Mouse (Mus musculus) neural tube, embryonic 11.5 days (tissue): Measurements from ENCODE around the gene Ttc9b. TPM values are rescaled to one million over a fixed set of nuclear protein-coding genes. Genes with fewer than 3 reads are reported as not detected.
"Not testable (repeated sequence)": the region's sequence is repeated elsewhere in the genome, so short reads cannot be mapped to it uniquely, and the experiment has no call there.

ENCODE experiments used
- ATAC-seq: fragments of 200-750 bp; cut with Nextera tagmentation; 2 replicates; pipeline ENCODE4 v1.8.0; 2017; ENCODE audit warnings: moderate number of reproducible peaks, mild to moderate bottlenecking, moderate TSS enrichment, moderate library complexity; ENCODE audit not compliant: insufficient read depth, low FRiP score, low TSS enrichment
- DNase-seq: peaks from one replicate; pipeline ENCODE4 v3.0.0-alpha.2; 2015; ENCODE audit warnings: low spot score
- H3K27ac ChIP-seq: fragments of 300-500 bp; sonication (generic); 2 replicates; pipeline ENCODE4 v1.5.1; 2014; ENCODE audit warnings: low read depth, mild to moderate bottlenecking, low read length
- H3K27me3 ChIP-seq: fragments of 300-500 bp; sonication (generic); 2 replicates; pipeline ENCODE4 v1.6.1; 2014; ENCODE audit warnings: mild to moderate bottlenecking, low read length, mixed read lengths; ENCODE audit not compliant: control insufficient read depth, insufficient read depth
- H3K36me3 ChIP-seq: fragments of 300-500 bp; sonication (generic); 2 replicates; pipeline ENCODE4 v1.6.1; 2014; ENCODE audit warnings: mild to moderate bottlenecking, low read length, moderate library complexity, mixed read lengths; ENCODE audit not compliant: control insufficient read depth, insufficient read depth
- H3K4me1 ChIP-seq: fragments of 300-500 bp; sonication (generic); 2 replicates; pipeline ENCODE4 v1.6.1; 2014; ENCODE audit warnings: low read length, mixed read lengths; ENCODE audit not compliant: control insufficient read depth, insufficient read depth
- H3K4me2 ChIP-seq: fragments of 300-500 bp; sonication (generic); 2 replicates; pipeline ENCODE4 v1.6.1; 2014; ENCODE audit warnings: low read depth, mild to moderate bottlenecking, moderate library complexity
- H3K4me3 ChIP-seq: fragments of 300-500 bp; sonication (generic); 2 replicates; pipeline ENCODE4 v1.5.1; 2014; ENCODE audit warnings: low read depth, low read length
- H3K9ac ChIP-seq: fragments of 300-500 bp; sonication (generic); 2 replicates; pipeline ENCODE4 v1.6.1; 2014; ENCODE audit warnings: mild to moderate bottlenecking, low read length
- H3K9me3 ChIP-seq: fragments of 300-500 bp; sonication (generic); 2 replicates; pipeline ENCODE4 v1.6.1; 2016; ENCODE audit warnings: low read length; ENCODE audit not compliant: control insufficient read depth
- WGBS: fragments of 180-500 bp; shearing (Covaris S2); extraction: QIAGEN DNeasy Blood & Tissue Kit; methylation state at CpG from one replicate; pipeline ENCODE4 v1.1.7; 2014; 5-methylcytosine and 5-hydroxymethylcytosine counted together
- polyA plus RNA-seq: library from polyadenylated mRNA; unstranded; fragments of >200 nt; fragmentation: Nextera tagmentation; extraction: Ambion mirVana; gene quantifications from 2 replicates; pipeline ENCODE4 v1.2.1, GENCODE M21; 2014

Gene Ttc9b
- polyA plus RNA-seq, 1 experiment from 2014 or later, result 10.2 TPM

GRCm38 (mm10) chr7:27628816-27629215 is 24.9 kb upstream of the Ttc9b start:
- DNase-seq, H3K4me2 ChIP-seq, H3K4me3 ChIP-seq, H3K27me3 ChIP-seq, H3K4me1 ChIP-seq, H3K9ac ChIP-seq, ATAC-seq, H3K27ac ChIP-seq, H3K9me3 ChIP-seq: not testable (repeated sequence)
- peaks cover 14% of the 10 kb centered on the region for H3K36me3 ChIP-seq
- WGBS, result 97% methylated on average over 7 of the region's 7 CpGs

GRCm38 (mm10) chr7:27631439-27631838 is 22.3 kb upstream of the Ttc9b start:
- no peak overlapping the region for H3K27ac ChIP-seq
- no peaks in the 10 kb centered on the region for H3K27me3 ChIP-seq
- H3K36me3 ChIP-seq, result peaks cover 20% of the 10 kb centered on the region
- no peaks in the 10 kb centered on the region for H3K9me3 ChIP-seq
- no peak overlapping the region for H3K4me2 ChIP-seq
- DNase-seq (no peak), ATAC-seq (no peak)
- H3K4me1 ChIP-seq, result no peaks in the 10 kb centered on the region
- WGBS, result 97% methylated on average over 4 of the region's 4 CpGs
- H3K4me3 ChIP-seq, result no peak overlapping the region
- no peak overlapping the region for H3K9ac ChIP-seq

GRCm38 (mm10) chr7:27633166-27633565 is 20.5 kb upstream of the Ttc9b start:
- H3K36me3 ChIP-seq, result peaks cover 20% of the 10 kb centered on the region
- no peak for ATAC-seq
- no peaks in the 10 kb centered on the region for H3K27me3 ChIP-seq
- H3K4me1 ChIP-seq, result no peaks in the 10 kb centered on the region
- no peak overlapping the region for H3K9ac ChIP-seq
- H3K27ac ChIP-seq, result no peak overlapping the region
- no peaks in the 10 kb centered on the region for H3K9me3 ChIP-seq
- H3K4me2 ChIP-seq, result no peak overlapping the region
- 92% methylated on average over 6 of the region's 6 CpGs for WGBS
- no peak overlapping the region for H3K4me3 ChIP-seq
- no peak for DNase-seq

GRCm38 (mm10) chr7:27634691-27635090 is 19.0 kb upstream of the Ttc9b start:
- no peaks in the 10 kb centered on the region for H3K4me1 ChIP-seq
- no peaks in the 10 kb centered on the region for H3K27me3 ChIP-seq
- no peak for ATAC-seq
- WGBS, result 94% methylated on average over 6 of the region's 6 CpGs
- H3K36me3 ChIP-seq, result peaks cover 18% of the 10 kb centered on the region
- H3K9ac ChIP-seq, result no peak overlapping the region
- H3K9me3 ChIP-seq, result no peaks in the 10 kb centered on the region
- no peak overlapping the region for H3K4me3 ChIP-seq
- H3K27ac ChIP-seq, result no peak overlapping the region
- DNase-seq, result no peak
- H3K4me2 ChIP-seq, result no peak overlapping the region

GRCm38 (mm10) chr7:27635094-27635493 is 18.6 kb upstream of the Ttc9b start:
- not testable (repeated sequence) for H3K4me3 ChIP-seq, H3K4me2 ChIP-seq, H3K4me1 ChIP-seq, H3K27ac ChIP-seq, ATAC-seq, H3K9ac ChIP-seq, H3K9me3 ChIP-seq, DNase-seq, H3K27me3 ChIP-seq
- H3K36me3 ChIP-seq, result peaks cover 18% of the 10 kb centered on the region
- WGBS, result 93% methylated on average over 2 of the region's 2 CpGs

GRCm38 (mm10) chr7:27644471-27644870 is 9.2 kb upstream of the Ttc9b start:
- H3K4me1 ChIP-seq, result no peaks in the 10 kb centered on the region
- no peak for ATAC-seq
- WGBS, result 38% methylated on average over 1 of the region's 1 CpGs

GRCm38 (mm10) chr7:27646516-27646915 is 7.2 kb upstream of the Ttc9b start:
- H3K27me3 ChIP-seq, result no peaks in the 10 kb centered on the region
- DNase-seq, result no peak
- no peaks in the 10 kb centered on the region for H3K9me3 ChIP-seq
- no peak for ATAC-seq
- H3K4me3 ChIP-seq, result no peak overlapping the region
- H3K27ac ChIP-seq, result no peak overlapping the region
- H3K9ac ChIP-seq, result no peak overlapping the region
- 83% methylated on average over 7 of the region's 7 CpGs for WGBS
- no peaks in the 10 kb centered on the region for H3K4me1 ChIP-seq
- no peaks in the 10 kb centered on the region for H3K36me3 ChIP-seq
- no peak overlapping the region for H3K4me2 ChIP-seq

More at GRCm38 (mm10) chr7:27644471-27644870, 9.2 kb upstream of the Ttc9b start:
- H3K4me2 ChIP-seq, result no peak overlapping the region
- no peak overlapping the region for H3K27ac ChIP-seq
- no peaks in the 10 kb centered on the region for H3K9me3 ChIP-seq
- H3K27me3 ChIP-seq, result no peaks in the 10 kb centered on the region
- no peak overlapping the region for H3K9ac ChIP-seq
- no peak for DNase-seq
- H3K4me3 ChIP-seq, result no peak overlapping the region
- no peaks in the 10 kb centered on the region for H3K36me3 ChIP-seq

GRCm38 (mm10) chr7:27647281-27648002 is 6.3 kb upstream of the Ttc9b start:
- Histone ChIP-seq H3K9ac (no peak overlapping the region), H3K4me1 (no peaks in the 10 kb centered on the region), H3K4me3 (no peak overlapping the region), H3K27ac (no peak overlapping the region), H3K4me2 (no peak overlapping the region), H3K9me3 (no peaks in the 10 kb centered on the region), H3K27me3 (peaks cover 2% of the 10 kb centered on the region; the same call in 1 of the 2 replicates), H3K36me3 (no peaks in the 10 kb centered on the region)
- ATAC-seq (no peak), DNase-seq (no peak)
- 86% methylated on average over 6 of the region's 6 CpGs for WGBS

GRCm38 (mm10) chr7:27649723-27650122 is 4.0 kb upstream of the Ttc9b start:
- no peaks in the 10 kb centered on the region for H3K9me3 ChIP-seq
- no peak overlapping the region for H3K4me3 ChIP-seq
- no peak for ATAC-seq
- no peak overlapping the region for H3K27ac ChIP-seq
- no peak for DNase-seq
- 0 out of 2 replicates have a peak, but pooled peaks cover 5% of the 10 kb centered on the region for H3K4me1 ChIP-seq
- no peak overlapping the region for H3K4me2 ChIP-seq
- 91% methylated on average over 11 of the region's 11 CpGs for WGBS
- H3K36me3 ChIP-seq, result no peaks in the 10 kb centered on the region
- no peak overlapping the region for H3K9ac ChIP-seq
- H3K27me3 ChIP-seq, result peaks cover 16% of the 10 kb centered on the region
